Mouse (Mus musculus) left cerebral cortex, adult 9 months (tissue): ENCODE measurements at regions not wholly inside any gene's neighbourhood (a gene's known extent, or its start where the extent isn't known, plus 50 kb on each side); places are given as distances from the start of the nearest gene placed in this dataset.
"Not testable (repeated sequence)": the region's sequence is repeated elsewhere in the genome, so short reads cannot be mapped to it uniquely, and the experiment has no call there.

ENCODE experiments used
- DNase-seq, 2 experiments: peaks; one replicate each; pipeline ENCODE4 v3.0.0; 2022; ENCODE audit warnings: low spot score in 2 of 2

DNA sequence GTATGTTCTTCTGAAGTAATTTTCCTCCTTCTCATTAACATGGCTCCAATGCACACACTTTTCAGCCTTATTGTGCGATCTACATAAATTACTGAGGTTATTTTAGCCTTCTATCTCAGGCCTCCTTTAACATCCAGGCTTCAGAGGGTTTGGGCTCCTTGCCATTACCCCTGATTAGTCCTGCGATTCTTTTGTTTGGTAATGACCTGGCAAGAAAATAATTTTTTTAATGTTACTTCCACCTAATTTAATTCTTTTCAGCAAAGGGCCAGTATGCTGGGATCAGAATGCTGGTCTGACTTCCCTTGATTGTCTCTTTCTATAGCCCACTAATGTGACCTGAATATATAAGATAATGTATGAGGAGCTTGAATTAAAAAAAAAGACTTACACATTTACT, 739.4 kb downstream of the Tbl1xr1 start:
- no peak for DNase-seq

DNA sequence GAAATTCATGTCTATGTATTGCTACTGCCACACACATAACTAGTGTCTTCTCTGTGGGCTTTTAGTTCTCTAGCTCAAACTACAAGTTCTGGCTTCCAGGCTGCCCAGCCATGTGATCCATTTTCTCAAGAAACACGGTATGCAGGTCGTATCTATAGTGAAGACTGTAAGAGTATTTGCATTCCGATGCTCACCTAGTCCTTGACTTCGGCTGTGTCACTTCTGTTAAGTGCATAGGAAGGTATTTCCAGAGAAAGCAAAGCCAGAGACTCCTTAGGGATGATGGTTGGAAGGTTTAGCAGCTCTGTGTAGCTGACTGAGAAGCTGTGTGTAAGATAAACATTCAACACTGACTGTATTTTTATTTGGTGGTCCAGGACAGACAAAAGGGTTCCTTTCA, 750.0 kb downstream of the Tbl1xr1 start:
- no peak for DNase-seq

DNA sequence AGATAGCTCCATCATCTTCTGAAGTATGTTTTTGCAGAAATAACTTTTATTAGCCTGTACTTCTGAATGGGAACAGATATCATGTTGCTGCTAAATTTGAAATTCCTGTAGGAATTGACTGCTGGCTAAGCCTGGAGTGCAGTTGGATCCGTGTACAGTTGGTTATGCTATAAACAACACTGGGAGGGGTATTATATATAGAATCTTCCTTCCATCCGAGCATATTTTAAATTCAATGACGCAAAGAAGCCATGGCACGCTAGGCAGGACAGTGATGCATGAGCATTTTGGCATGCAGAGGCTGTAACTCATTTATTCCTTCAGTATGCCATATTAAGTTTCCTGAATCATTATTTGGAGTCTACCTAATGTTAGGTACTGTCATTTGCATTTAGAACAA, 762.5 kb downstream of the Tbl1xr1 start:
- DNase-seq: peak in 1 of 2 experiments; percentile 7

DNA sequence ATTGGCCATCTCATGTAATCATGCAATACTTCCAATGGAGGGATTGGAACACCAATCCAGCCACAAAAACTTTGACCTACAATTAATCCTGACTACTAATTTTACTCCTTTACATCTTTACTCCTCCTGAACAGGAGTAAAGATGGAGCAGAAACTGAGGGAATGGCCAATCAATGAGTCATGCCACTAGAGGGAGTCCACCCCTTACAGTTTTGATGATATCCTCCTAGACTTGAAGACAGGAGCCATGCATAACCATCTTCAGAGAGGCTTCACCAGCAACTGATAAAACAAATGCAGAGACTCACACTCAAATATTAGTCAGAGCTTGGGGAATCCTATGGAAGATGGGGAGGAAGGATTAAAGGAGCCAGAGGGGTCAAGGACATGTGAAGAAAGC, 774.0 kb downstream of the Tbl1xr1 start:
- no peak for DNase-seq

DNA sequence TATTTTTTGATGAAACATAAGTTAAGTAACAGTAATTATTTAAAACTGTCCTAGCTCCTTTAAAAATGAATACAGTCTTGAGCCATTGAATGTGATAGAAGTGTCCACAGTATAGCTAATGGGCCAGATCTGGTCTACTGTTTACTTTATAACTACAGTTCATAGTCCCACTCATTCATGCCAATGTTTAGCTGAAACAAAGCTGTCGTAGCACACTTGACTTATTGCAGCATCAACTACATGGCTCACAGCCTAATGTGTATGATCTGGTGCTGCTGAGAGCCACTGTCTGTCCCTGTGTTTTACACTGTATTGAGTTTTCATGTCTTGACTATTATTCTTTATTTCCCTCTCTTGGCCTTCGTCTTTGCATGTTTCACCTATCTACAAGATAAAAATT, 787.1 kb downstream of the Tbl1xr1 start:
- no peak for DNase-seq

DNA sequence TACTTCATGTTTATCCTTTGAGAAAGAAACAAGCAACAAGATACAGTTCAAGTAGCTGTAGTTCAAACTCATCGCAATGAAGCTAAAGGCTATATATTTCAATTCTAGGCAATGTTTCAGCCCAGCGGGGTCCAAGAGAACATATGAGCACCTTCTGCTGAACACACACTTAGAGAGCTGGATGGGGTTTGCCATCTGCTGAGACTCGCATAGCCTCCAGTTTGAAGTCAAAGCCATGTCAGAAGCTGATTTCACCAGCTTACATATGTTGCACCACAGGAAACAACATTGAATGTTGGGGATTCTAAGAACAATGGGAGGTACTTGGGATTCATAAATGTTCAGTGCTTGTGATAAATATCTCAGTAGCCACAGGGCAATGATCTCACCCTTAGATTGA, 801.4 kb downstream of the Tbl1xr1 start:
- DNase-seq: no peak

DNA sequence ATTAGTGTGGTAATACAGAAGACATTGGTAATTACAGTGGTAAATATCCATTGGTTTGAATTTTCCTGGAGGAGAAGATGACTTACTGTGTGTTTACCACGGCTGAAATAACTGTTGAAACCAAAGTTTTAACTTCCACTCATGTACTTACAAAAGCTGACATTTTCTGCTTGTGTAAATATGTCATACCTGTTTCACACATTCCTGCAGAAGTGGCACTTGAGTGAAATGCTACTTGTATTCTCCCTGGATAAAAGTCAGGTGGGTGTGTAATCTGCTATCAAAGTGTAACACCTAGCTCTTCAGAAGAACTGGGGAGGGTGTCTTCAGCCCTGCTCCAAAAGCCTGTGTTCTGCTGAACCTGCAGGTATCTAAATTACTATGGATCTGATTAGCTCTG, 816.3 kb downstream of the Tbl1xr1 start:
- DNase-seq: no peak

DNA sequence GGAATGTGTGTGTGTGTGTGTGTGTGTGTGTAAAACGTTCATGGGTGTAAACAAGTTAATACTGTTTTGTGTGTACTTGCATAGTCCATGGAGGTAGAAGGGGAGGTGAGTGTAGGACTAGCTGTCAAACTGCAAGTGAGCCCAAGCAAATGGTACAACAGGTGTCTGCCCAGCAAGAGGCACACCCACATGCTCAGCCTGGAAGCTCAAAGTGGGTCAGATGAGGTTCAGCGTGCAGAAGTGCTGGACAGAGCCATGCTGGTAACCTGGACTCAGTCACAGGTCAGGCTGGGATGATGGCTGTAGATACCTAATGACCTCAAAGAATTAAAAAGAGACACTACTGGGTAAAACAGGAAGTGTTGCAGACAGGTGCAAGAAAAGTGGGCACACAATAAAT, 821.2 kb downstream of the Tbl1xr1 start:
- no peak for DNase-seq

DNA sequence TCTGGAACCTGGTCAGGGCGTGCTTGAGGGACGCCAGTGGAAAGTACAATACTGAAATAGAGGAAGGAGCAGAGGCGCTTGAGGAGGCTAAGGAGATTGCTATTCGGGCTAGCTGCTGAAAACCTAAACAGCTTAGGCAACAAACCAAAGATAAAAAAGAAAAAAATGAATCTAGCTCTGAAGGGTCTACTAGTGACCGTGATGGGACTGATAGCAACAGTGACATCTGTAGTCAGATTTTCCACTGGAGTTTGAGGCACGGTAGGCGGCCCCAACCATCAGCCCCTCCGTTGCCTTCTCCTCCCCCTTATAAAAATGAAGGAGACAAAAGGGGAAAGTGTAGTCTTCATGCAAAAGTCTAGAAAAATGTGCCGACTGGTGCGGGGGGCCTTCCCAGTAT, 824.5 kb downstream of the Tbl1xr1 start:
- no peak for DNase-seq

DNA sequence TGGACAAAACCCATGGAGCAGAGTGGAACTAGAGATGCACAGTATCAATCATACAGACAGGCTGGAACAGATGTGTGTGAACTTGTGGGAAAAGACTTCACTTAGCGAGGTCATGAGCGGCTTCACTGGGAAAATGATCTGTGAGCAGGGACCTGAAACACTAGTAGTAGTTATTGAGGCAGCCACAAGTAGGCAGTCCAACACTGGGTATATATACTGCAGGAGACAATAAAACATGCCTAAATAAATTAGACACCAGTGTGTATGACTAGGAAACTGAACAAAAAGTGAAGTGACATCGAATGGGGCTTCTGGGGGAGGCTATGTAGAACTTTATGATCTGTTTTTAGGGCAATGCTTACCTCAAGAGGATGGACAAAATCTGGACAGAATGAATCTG, 852.5 kb downstream of the Tbl1xr1 start:
- DNase-seq: no peak

DNA sequence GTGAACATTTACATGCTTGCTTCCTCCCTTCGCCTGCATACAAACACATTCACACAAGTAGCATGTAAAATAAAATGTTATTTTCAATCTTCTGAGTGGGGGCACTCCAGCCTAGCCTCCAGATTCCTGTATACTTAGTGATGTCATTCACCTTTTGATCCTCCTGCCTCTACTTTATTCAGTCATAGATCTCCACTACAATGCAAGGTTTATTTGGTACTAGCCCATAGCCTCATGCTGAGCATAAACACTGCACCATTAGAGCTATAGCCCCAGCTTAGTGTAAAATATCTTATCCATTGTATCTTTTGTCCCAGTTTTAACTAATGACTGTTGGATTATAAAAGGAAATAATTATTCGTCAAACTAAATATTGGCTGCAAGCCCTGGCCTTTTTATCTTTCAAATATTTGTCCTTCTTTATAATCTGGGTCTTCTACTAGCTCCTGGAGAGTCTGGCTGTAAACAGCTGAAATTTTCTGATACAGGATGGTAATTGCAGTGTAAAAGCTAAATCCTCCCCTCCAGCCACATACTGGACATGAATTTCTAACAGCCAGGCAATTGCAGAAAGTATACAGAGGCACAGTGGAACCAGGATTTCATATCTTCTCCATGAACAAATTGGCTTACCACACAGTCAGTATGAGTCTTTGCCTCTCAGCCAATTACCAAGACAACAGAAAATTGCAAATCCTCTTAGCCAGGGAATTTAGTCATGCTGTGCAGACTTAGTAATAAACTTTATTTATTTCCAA, 853.5 kb downstream of the Tbl1xr1 start:
- no peak for DNase-seq

DNA sequence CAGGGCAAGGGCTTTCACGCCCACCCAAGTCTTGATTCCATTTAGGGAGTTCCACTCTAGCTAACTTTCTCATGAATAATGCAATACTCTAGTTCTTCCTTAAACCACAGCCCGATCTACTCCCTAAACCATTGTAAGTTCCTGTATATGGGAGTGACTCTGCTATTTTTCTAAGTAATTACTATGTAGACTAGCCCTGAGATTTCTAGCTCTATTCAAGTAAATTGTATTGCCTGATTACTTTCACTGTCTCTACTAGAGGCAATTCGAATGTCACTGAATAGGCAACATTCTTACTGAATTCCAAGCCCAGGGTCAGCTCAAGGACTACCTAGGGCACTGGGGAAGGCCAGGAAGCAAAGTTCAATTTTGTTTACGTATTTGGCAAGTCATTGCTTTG, 869.2 kb downstream of the Tbl1xr1 start:
- not testable (repeated sequence) for DNase-seq

DNA sequence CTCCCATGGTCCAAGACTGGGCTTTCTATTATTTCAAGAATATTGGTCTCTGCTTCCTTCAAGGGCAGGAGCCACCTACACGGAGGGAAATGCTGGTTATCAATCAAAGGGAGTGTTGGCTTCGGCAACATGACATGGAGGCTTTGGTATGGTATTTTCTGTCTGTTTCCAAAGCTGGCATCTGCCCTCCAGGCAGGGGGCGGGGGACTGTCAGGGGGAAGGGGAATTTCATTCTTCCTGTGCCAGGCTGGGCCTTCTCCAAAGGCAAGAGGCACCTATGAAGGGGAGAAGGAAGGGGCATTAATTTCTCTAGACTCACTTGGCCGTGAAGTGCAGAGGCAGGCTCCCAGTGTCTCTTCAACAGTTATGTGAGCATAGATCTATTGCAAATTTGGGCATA, 870.7 kb downstream of the Tbl1xr1 start:
- no peak for DNase-seq

DNA sequence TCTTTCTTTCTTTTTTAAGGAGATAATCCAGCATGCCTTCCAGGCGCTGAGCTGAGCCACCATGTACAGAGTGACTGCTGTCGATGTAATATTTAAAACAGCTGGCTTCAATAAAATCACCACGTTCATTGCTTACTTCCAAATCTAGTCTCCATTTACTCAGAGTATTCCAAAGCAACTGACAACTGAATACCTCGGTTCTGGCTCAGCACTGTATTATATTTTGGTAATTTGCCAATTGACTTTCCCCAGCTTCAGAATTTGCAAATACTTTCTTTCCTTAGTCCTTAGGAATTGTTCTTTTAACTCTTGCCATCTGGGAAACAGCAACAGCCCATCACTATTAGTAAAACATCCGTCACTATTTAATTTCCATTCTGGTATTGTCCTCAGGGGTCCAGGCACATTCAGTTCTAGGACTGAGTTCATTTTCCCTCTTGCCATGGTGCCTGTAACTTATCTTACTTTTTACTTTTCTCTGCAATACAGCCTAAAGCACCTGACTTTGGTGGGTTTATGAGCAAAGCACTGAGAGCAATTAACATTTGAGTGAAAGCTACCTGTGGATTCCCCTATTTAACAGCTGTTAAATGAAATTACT, 871.8 kb downstream of the Tbl1xr1 start:
- DNase-seq: no peak

DNA sequence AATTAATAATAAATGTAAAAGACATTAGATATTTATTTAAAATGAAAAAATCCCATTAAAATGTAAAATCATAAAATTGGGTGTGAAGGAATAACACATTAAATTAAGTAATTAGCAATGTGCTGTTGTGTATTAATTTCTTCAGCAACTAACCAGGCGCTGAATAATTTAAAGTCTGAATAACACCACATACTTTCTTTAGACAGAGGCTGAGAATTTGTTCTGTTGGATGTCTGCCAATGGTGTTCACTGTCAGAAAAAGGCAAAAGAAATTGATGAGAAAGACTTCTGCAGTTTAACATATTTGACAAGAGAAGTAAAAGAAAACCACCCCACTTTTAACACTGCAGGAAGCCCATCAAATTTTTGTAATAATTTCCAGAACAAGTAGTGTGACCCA, 881.0 kb downstream of the Tbl1xr1 start:
- no peak for DNase-seq

DNA sequence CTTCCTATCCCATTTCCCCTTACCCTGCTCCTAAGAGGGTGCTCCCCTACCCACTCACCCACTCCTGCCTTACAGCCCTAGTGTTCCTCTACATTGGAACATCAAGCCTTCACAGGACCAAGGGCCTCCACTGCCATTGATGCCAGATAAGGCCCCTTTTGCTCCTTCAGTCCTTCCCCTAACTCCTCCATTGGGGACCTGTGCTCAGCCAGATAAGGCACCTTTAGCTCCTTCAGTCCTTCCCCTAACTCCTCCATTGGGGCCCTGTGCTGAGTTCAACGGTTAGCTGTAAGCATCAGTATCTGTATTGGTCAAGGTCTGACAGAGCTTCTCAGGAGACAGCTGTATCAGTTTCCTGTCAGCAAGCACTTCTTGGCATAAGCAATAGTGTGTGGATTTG, 896.2 kb downstream of the Tbl1xr1 start:
- DNase-seq: no peak

DNA sequence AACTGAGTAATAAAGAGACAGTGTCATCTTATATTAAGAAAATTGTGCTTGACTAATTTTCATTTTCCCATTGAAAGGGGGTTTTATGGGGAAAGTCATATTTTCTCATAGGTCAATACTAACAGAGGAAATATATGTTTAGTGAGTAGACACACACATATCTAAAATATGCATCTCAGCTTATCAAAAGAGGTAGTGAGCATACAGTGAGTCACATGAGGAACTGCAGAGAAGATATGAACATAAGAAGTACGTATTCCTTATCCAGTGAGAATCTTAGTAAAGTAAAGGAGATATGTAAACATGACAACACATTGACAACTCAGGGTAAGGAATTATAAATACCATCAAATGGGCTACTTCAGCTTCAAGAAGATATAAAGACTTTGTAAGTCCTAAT, 900.3 kb downstream of the Tbl1xr1 start:
- DNase-seq: no peak

DNA sequence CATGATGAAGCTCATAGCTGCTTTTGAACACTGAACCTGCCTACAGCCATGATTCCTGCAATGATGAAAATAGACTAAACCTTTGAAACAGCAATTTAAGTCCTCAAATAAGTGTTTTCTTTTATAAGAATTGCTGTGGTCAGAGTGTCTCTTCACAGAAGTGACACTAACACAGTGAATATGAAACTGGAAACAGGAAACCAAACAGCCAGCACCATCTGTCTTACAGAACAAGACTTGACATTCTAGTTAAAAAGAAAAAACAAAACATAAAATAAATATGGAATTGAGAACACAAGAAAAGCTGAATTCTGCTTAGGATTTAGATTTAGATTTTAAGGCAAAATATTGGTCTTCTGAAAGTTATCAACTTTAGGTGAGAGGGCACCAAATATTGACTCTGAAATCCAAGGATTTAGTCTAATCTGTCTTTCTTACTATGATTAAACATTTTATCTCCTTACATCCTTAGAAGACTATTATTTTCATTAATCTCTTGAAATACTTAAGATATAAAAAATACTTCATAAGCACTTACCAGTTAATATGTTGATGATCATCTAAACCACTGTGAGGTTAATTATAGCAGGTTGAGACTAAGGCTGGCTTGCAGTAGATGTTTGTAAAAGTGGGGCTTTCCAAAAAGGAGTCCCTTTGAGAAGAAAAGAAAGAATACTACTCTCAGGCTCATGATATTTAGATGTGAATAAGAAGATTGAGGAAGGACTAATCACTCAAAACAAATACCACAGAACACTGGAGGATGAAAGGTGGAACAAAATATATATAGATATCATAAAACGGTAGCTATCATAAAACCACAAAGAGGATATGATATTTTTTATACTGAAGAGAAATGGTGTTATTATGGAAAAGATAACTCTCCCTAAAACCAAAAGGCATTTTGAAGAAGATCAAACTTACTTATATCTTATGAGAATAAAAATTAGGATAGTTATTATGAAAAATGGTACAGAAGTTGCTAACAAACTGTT, 903.7 kb downstream of the Tbl1xr1 start:
- no peak for DNase-seq

DNA sequence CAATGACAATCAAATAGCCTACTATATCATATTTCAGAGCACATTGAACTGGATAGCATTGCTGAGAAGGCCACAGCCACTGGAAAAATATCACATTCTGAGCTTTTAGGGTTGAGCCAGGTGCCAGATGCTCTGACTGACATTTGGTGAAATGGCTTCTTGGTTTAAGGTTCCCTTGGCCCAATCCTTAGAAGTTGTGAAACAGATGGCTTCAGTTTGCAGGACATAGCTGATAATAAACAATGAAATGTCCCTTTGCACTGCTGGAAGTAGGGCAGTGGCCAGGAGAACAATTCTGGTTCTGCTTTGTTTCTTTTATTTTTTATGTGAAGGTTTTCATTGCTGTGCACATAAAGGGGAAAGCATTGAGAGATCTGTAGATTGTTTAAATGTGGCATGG, 906.0 kb downstream of the Tbl1xr1 start:
- DNase-seq: no peak

DNA sequence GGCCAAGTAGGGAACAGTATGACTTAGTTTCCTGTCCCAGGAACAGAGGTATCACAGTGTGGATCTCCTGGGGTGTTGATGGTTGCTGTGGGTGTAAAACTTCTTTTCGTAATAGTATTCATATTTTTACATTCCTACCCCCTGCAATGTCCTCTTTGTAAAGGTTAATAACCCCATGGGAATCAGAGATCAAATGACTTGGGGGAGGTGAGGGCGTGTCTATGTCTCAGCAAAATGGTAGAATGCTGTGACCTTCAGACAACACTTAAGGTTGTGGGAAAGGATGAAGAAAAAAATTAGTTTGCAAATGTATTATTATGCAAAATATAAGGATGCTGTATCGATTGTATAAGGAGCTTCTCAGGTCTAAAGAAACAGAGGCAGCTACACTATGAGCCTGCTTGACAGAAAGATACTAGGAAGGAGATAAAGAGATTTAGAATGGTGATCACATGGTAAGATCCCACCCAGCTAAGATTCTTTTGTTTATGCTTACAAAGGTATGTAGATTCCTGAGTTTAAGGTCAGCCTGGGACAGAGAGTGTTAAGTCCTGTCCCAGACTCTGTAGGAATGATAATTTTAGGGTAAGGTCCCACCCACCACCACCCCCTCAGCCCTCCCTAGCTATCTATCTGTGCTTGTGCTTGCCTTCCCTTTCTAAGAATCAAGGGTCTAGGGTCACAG, 913.8 kb downstream of the Tbl1xr1 start:
- DNase-seq: no peak

DNA sequence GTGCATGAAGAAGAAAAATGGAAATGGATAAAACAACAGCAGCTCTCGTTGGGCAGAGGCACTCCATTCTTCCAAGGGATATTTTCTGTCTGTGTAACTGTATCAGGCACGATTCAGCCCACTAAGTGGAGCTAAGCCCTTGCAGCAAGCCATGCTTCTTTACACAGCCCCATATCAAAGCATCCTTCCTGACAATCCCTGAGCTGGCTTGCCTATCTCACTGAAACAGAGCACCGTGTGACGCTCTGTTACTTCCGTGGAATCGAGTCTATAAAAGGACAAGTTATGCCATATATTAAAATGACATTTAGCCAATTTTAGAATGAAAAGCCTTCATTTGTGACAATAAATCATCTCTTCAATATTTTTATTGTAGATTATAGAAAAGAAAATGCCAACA, 918.8 kb downstream of the Tbl1xr1 start:
- no peak for DNase-seq

DNA sequence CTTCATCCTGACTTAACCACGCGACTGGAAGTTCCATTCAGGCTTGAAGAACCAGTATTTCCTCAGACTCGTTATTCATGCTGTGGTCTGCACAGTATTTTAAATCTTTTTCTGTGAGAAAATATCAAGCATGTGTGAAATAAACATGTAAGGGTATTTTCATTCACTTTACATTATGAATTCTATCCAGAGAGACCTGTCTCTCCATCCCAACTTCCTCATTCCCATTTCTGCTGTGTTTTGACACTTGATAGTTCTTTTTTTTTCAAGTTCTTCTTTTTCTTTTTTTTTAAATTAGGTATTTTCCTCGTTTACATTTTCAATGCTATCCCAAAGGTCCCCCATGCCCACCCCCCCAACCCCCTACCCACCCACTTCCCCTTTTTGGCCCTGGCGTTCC, 919.4 kb downstream of the Tbl1xr1 start:
- DNase-seq: no peak
